Mouse (Mus musculus): ENCODE data around the gene Upk3b.

The Upk3b gene

GRCm38 (mm10) chr5:136038258-136039214, at the start of gene Upk3b:
TSS of gene Upk3b (plus strand) at chr5:136038496.
- no peak for DNase-seq (ENCODE audit: low spot score)

- no peak for DNase-seq (ENCODE audit: low spot score)
These were observed 47.7 kb upstream of the Upk3b start for GRCm38 (mm10) chr5:135990601-135991000.

- DNase-seq (ENCODE audit: low spot score) = no peak
These were observed 44.8 kb upstream of the Upk3b start for GRCm38 (mm10) chr5:135993381-135993965.

GRCm38 (mm10) chr5:135994335-135994724, 44.0 kb upstream of the Upk3b start:
- no peak for DNase-seq (ENCODE audit: low spot score)

GRCm38 (mm10) chr5:135994725-135995687, 43.3 kb upstream of the Upk3b start, which contains the start of gene Dtx2:
TSS of gene Dtx2 (plus strand) at chr5:135994800.
- peak; percentile 86 for DNase-seq (ENCODE audit: low spot score)

- no peak for DNase-seq (ENCODE audit: low spot score)
These were observed 42.1 kb upstream of the Upk3b start for GRCm38 (mm10) chr5:135996162-135996561.

- DNase-seq (ENCODE audit: low spot score) = no peak
These were observed 37.1 kb upstream of the Upk3b start for GRCm38 (mm10) chr5:136001222-136001621.

GRCm38 (mm10) chr5:136002325-136002724, 36.0 kb upstream of the Upk3b start:
- no peak for DNase-seq (ENCODE audit: low spot score)

GRCm38 (mm10) chr5:136002751-136003151, 35.5 kb upstream of the Upk3b start:
- DNase-seq (ENCODE audit: low spot score) = no peak

- no peak for DNase-seq (ENCODE audit: low spot score)
These were observed 33.8 kb upstream of the Upk3b start for GRCm38 (mm10) chr5:136004537-136004936.

- DNase-seq (ENCODE audit: low spot score) = no peak
These were observed 30.6 kb upstream of the Upk3b start for GRCm38 (mm10) chr5:136007745-136008144.

- DNase-seq (ENCODE audit: low spot score) = no peak
These were observed 23.4 kb upstream of the Upk3b start for GRCm38 (mm10) chr5:136014877-136015276.

GRCm38 (mm10) chr5:136015586-136015985, 22.7 kb upstream of the Upk3b start:
- DNase-seq (ENCODE audit: low spot score) = no peak

GRCm38 (mm10) chr5:136016014-136016876, 22.1 kb upstream of the Upk3b start:
- no peak for DNase-seq (ENCODE audit: low spot score)

GRCm38 (mm10) chr5:136017262-136017661, 21.0 kb upstream of the Upk3b start:
- no peak for DNase-seq (ENCODE audit: low spot score)

GRCm38 (mm10) chr5:136018726-136019125, 19.6 kb upstream of the Upk3b start:
- DNase-seq (ENCODE audit: low spot score) = no peak

- DNase-seq (ENCODE audit: low spot score) = no peak
These were observed 18.4 kb upstream of the Upk3b start for GRCm38 (mm10) chr5:136019907-136020306.

GRCm38 (mm10) chr5:136025712-136026111, 12.6 kb upstream of the Upk3b start:
- no peak for DNase-seq (ENCODE audit: low spot score)

- no peak for DNase-seq (ENCODE audit: low spot score)
These were observed 11.4 kb upstream of the Upk3b start for GRCm38 (mm10) chr5:136026859-136027258.

GRCm38 (mm10) chr5:136027612-136028311, 10.5 kb upstream of the Upk3b start:
- DNase-seq (ENCODE audit: low spot score) = no peak
